Mouse (Mus musculus) forebrain, postnatal 0 days (tissue): Measurements from ENCODE around the gene Nectin2. TPM values are rescaled to one million over a fixed set of nuclear protein-coding genes. Genes with fewer than 3 reads are reported as not detected.

Source experiments
- ATAC-seq: fragments of 200-750 bp; cut with Nextera tagmentation; 2 replicates; pipeline ENCODE4 v1.8.0; 2017; ENCODE audit warnings: mild to moderate bottlenecking, moderate library complexity
- DNase-seq: peaks from one replicate; pipeline ENCODE4 v3.0.0-alpha.2; 2015
- H3K27ac ChIP-seq: fragments of 300-500 bp; sonication (generic); 2 replicates; pipeline ENCODE4 v1.5.1; 2014; ENCODE audit warnings: low read depth, mild to moderate bottlenecking, antibody characterized with exemption, low read length, moderate library complexity, mixed read lengths
- H3K27me3 ChIP-seq: fragments of 300-500 bp; sonication (generic); 2 replicates; pipeline ENCODE4 v1.6.1; 2014; ENCODE audit warnings: mild to moderate bottlenecking, low read length, mixed read lengths; ENCODE audit not compliant: insufficient read depth
- H3K36me3 ChIP-seq: fragments of 300-500 bp; sonication (generic); 2 replicates; pipeline ENCODE4 v1.6.1; 2014; ENCODE audit warnings: mild to moderate bottlenecking, moderate library complexity; ENCODE audit not compliant: insufficient read depth
- H3K4me1 ChIP-seq: fragments of 300-500 bp; sonication (generic); 2 replicates; pipeline ENCODE4 v1.6.1; 2014; ENCODE audit warnings: antibody characterized with exemption; ENCODE audit not compliant: insufficient read depth
- H3K4me2 ChIP-seq: fragments of 300-500 bp; sonication (generic); 2 replicates; pipeline ENCODE4 v1.6.1; 2014; ENCODE audit warnings: low read depth, mild to moderate bottlenecking, moderate library complexity
- H3K4me3 ChIP-seq: fragments of 300-500 bp; sonication (generic); 2 replicates; pipeline ENCODE4 v1.5.1; 2014; ENCODE audit warnings: low read depth, low read length, mixed read lengths
- H3K9ac ChIP-seq: fragments of 300-500 bp; sonication (generic); 2 replicates; pipeline ENCODE4 v1.6.1; 2014; ENCODE audit warnings: mild to moderate bottlenecking
- H3K9me3 ChIP-seq: fragments of 300-500 bp; sonication (generic); 2 replicates; pipeline ENCODE4 v1.6.1; 2016; ENCODE audit warnings: low read length
- CTCF ChIP-seq: sonication (generic); IDR thresholded peaks from 2 replicates; pipeline ENCODE4 v1.5.1; 2016; ENCODE audit warnings: antibody characterized with exemption, control low read depth, low read depth
- WGBS: fragments of 180-500 bp; shearing (Covaris S2); extraction: QIAGEN DNeasy Blood & Tissue Kit; methylation state at CpG from one replicate; pipeline ENCODE4 v1.1.7; 2014; 5-methylcytosine and 5-hydroxymethylcytosine counted together
- polyA plus RNA-seq: library from polyadenylated mRNA; unstranded; fragments of >200 nt; fragmentation: Nextera tagmentation; extraction: Ambion mirVana; gene quantifications from 2 replicates; pipeline ENCODE4 v1.2.1, GENCODE M21; 2015
- total RNA-seq: library from RNA; depleted of rRNA; stranded (reverse); fragments of >200 nt; gene quantifications from 2 replicates; pipeline ENCODE4 v1.2.3, GENCODE M21; 2014

Nectin2 gene
- total and polyA plus RNA-seq, 2 experiments from 2014 or later: 44.7 to 48.7 TPM

- no peaks in the 10 kb centered on the region for H3K27me3 ChIP-seq
- no peaks in the 10 kb centered on the region for H3K36me3 ChIP-seq
- 86% methylated on average over 8 of the region's 8 CpGs for WGBS
- H3K4me1 ChIP-seq: no peaks in the 10 kb centered on the region
- no peak overlapping the region for H3K4me2 ChIP-seq
- no peak overlapping the region for H3K9ac ChIP-seq
- no peak for ATAC-seq
- H3K4me3 ChIP-seq: no peak overlapping the region
- no peak for DNase-seq
- no peak overlapping the region for H3K27ac ChIP-seq
- TF ChIP-seq CTCF: no peak
- no peaks in the 10 kb centered on the region for H3K9me3 ChIP-seq
These were observed 28.4 kb upstream of the Nectin2 start for GRCm38 (mm10) chr7:19778645-19779044.

GRCm38 (mm10) chr7:19777049-19777723 is 26.9 kb upstream of the Nectin2 start:
- ATAC-seq: no peak
- H3K4me3 ChIP-seq: no peak overlapping the region
- 73% methylated on average over 11 of the region's 11 CpGs for WGBS

GRCm38 (mm10) chr7:19771682-19772081 is 21.4 kb upstream of the Nectin2 start:
- Histone ChIP-seq H3K27me3 (peaks cover 27% of the 10 kb centered on the region), H3K9ac (no peak overlapping the region), H3K4me1 (peaks cover 6% of the 10 kb centered on the region; the same call in 1 of the 2 replicates), H3K9me3 (no peaks in the 10 kb centered on the region), H3K4me3 (no peak overlapping the region), H3K4me2 (no peak overlapping the region), H3K27ac (no peak overlapping the region), H3K36me3 (no peaks in the 10 kb centered on the region)
- WGBS: 59% methylated on average over 4 of the region's 4 CpGs
- no peak for ATAC-seq
- no peak for TF ChIP-seq CTCF
- no peak for DNase-seq

More at GRCm38 (mm10) chr7:19777049-19777723, 26.9 kb upstream of the Nectin2 start:
- Histone ChIP-seq H3K4me2 (no peak overlapping the region), H3K27ac (no peak overlapping the region), H3K4me1 (no peaks in the 10 kb centered on the region), H3K9me3 (no peaks in the 10 kb centered on the region), H3K9ac (no peak overlapping the region), H3K36me3 (no peaks in the 10 kb centered on the region), H3K27me3 (no peaks in the 10 kb centered on the region)
- no peak for TF ChIP-seq CTCF
- DNase-seq: no peak

GRCm38 (mm10) chr7:19770984-19771391 is 20.7 kb upstream of the Nectin2 start, which contains the start of gene Bcam:
TSS of gene Bcam (minus strand) at chr7:19771016.
- WGBS: 4% methylated on average over 8 of the region's 9 CpGs
- TF ChIP-seq CTCF: no peak

DNA sequence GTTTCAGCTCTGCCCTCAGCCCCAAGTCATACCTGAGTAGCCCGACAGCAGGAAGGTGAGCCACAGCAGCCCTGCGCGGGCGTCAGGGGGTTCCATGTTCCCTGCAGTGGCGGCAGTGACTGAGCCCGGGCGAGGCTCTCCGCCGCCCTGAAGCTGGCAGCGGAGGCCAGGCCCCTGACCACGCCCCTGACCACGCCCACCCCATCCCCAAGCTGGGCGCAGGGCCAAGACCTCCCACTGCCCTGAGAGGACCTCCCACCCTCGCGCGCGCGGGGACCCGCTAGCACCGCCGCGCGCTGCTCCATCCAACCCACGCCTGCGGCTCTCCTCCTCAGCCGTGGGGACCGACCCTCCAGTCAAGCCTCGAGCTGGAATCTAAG is 20.1 kb upstream of the Nectin2 start:
- peaks cover 6% of the 10 kb centered on the region; the same call in 1 of the 2 replicates for H3K4me1 ChIP-seq
- H3K27me3 ChIP-seq: peaks cover 27% of the 10 kb centered on the region
- peak overlapping the region; percentile 29 for H3K4me3 ChIP-seq
- peak; percentile 61 for DNase-seq
- 1% methylated on average over 28 of the region's 28 CpGs for WGBS
- TF ChIP-seq CTCF: no peak
- H3K27ac ChIP-seq: no peak overlapping the region
- no peaks in the 10 kb centered on the region for H3K36me3 ChIP-seq
- peak overlapping the region; percentile 55 for H3K4me2 ChIP-seq
- no peaks in the 10 kb centered on the region for H3K9me3 ChIP-seq
- peak; percentile 70 for ATAC-seq
- H3K9ac ChIP-seq: peak overlapping the region; percentile 28

More at GRCm38 (mm10) chr7:19770984-19771391, 20.7 kb upstream of the Nectin2 start, which contains the start of gene Bcam:
- H3K9ac ChIP-seq: peak within 1 kb of the TSS; percentile 28
- ATAC-seq (no peak), DNase-seq (no peak)
- peak within 1 kb of the TSS; percentile 55 for H3K4me2 ChIP-seq
- H3K27me3 ChIP-seq: peaks cover 27% of the 10 kb centered on the region
- no peak within 1 kb of the TSS for H3K27ac ChIP-seq
- H3K4me1 ChIP-seq: peaks cover 6% of the 10 kb centered on the region; the same call in 1 of the 2 replicates
- peak within 1 kb of the TSS; percentile 29 for H3K4me3 ChIP-seq
- H3K36me3 ChIP-seq: no peaks in the 10 kb centered on the region
- no peaks in the 10 kb centered on the region for H3K9me3 ChIP-seq

DNA sequence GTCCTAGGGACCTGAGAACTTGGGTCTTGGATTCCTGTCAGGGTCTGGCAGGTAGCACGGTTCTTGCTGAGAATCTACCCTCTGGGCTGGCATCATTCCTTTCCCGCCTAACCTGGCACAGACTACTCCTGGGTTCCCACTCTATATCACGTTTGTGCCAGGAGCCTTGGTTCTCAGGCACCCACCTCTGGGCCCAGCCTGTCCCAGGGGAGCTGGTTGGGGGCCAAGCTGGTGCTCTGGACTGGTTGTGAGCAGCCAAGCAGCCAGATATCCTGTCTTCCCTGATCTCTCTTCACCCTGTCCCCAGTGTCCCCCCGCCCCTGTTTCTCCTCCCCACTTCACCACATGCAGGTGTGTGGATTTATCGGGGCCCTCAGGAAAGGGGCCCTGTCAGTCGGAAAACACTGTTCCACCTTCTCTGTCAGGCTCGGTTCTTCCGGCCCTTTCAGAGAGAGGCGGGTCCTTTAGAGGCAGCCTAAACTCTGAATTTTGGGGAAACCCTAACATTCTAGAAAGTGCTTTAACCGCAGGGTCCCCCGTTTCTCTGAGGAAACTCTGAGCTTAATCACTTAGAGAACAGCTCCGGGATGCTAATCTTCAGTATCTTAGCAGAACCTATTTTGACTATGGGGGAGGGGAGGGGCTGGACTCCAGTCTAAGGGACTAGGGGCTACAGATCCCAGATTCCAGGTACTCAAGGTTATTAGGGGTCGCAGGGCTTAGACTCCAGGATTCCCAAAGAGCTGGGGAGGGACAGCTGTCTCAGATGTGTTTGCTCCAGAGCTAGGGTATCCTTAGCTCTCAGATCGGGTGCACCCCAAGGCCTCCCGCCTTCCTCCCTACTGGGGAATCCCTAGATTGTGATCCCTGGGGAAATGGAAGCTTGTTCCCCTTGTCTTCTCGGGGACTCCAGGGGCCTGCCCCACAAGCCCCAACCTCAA is 19.4 kb upstream of the Nectin2 start:
- DNase-seq (no peak), ATAC-seq (peak; percentile 14; the same call in 1 of the 2 replicates)
- H3K4me1 ChIP-seq: peaks cover 6% of the 10 kb centered on the region; the same call in 1 of the 2 replicates
- H3K27me3 ChIP-seq: peaks cover 27% of the 10 kb centered on the region
- 13% methylated on average over 16 of the region's 16 CpGs for WGBS
- peak overlapping the region; percentile 28 for H3K9ac ChIP-seq
- H3K9me3 ChIP-seq: no peaks in the 10 kb centered on the region
- H3K4me3 ChIP-seq: peak overlapping the region; percentile 29
- H3K4me2 ChIP-seq: peak overlapping the region; percentile 55
- H3K36me3 ChIP-seq: no peaks in the 10 kb centered on the region
- TF ChIP-seq CTCF: no peak
- H3K27ac ChIP-seq: no peak overlapping the region
